Mouse (Mus musculus) thymus, adult 2 months (tissue): ENCODE measurements around the gene Inka1. TPM values are rescaled to one million over a fixed set of nuclear protein-coding genes. Genes with fewer than 3 reads are reported as not detected.
A peak's percentile ranks its signal among the peaks of the same experiment; 100 is the strongest.

Experiments used
- DNase-seq: peaks from one replicate; pipeline ENCODE4 v3.0.0; 2021
- H3K27ac ChIP-seq: fragments of 200-500 bp; 2 replicates; pipeline ENCODE4 v1.5.1; 2012; ENCODE audit warnings: low read length, control low read depth; ENCODE audit not compliant: control insufficient read depth, insufficient read depth
- H3K27me3 ChIP-seq: fragments of 200-500 bp; 2 replicates; pipeline ENCODE4 v1.6.1; 2012; ENCODE audit warnings: mild to moderate bottlenecking, low read length, moderate library complexity, mixed read lengths; ENCODE audit not compliant: control insufficient read depth, insufficient read depth
- H3K36me3 ChIP-seq: fragments of 200-500 bp; 2 replicates; pipeline ENCODE4 v1.6.1; 2012; ENCODE audit warnings: mild to moderate bottlenecking, low read length, moderate library complexity; ENCODE audit not compliant: control insufficient read depth, insufficient read depth
- H3K4me1 ChIP-seq: fragments of 200-500 bp; replicated peaks from 2 replicates; pipeline ENCODE4 v1.6.1; 2012; ENCODE audit warnings: low read length; ENCODE audit not compliant: control insufficient read depth, insufficient read depth
- H3K4me3 ChIP-seq: fragments of 200-500 bp; 2 replicates; pipeline ENCODE4 v1.5.1; 2012; ENCODE audit warnings: mild to moderate bottlenecking, low read length, control low read depth, moderate library complexity; ENCODE audit not compliant: control insufficient read depth, insufficient read depth
- CTCF ChIP-seq: fragments of 200-500 bp; IDR thresholded peaks from 2 replicates; pipeline ENCODE4 v1.5.1; 2012; ENCODE audit warnings: mild to moderate bottlenecking, control low read depth, low read length, moderate library complexity, borderline replicate concordance; ENCODE audit not compliant: control insufficient read depth, poor library complexity, insufficient read depth; ENCODE audit errors: extremely low read depth
- POLR2A ChIP-seq: fragments of 200-500 bp; IDR thresholded peaks from 2 replicates; pipeline ENCODE4 v1.6.1; 2012; ENCODE audit warnings: mild to moderate bottlenecking, low read length, control low read depth, moderate library complexity; ENCODE audit not compliant: control insufficient read depth, poor library complexity, insufficient read depth; ENCODE audit errors: extremely low read depth
- WGBS: fragments of 180-500 bp; shearing (Covaris S2); methylation state at CpG from one replicate; pipeline ENCODE4 v1.1.7; 2018; 5-methylcytosine and 5-hydroxymethylcytosine counted together
- polyA plus RNA-seq: library from polyadenylated mRNA; depleted of rRNA; stranded (reverse); fragments of >200 nt; gene quantifications from 2 replicates; pipeline ENCODE4 v1.2.3, GENCODE M21; 2012

Gene Inka1
- polyA plus RNA-seq, 1 experiment: 14.8 TPM

DNA sequence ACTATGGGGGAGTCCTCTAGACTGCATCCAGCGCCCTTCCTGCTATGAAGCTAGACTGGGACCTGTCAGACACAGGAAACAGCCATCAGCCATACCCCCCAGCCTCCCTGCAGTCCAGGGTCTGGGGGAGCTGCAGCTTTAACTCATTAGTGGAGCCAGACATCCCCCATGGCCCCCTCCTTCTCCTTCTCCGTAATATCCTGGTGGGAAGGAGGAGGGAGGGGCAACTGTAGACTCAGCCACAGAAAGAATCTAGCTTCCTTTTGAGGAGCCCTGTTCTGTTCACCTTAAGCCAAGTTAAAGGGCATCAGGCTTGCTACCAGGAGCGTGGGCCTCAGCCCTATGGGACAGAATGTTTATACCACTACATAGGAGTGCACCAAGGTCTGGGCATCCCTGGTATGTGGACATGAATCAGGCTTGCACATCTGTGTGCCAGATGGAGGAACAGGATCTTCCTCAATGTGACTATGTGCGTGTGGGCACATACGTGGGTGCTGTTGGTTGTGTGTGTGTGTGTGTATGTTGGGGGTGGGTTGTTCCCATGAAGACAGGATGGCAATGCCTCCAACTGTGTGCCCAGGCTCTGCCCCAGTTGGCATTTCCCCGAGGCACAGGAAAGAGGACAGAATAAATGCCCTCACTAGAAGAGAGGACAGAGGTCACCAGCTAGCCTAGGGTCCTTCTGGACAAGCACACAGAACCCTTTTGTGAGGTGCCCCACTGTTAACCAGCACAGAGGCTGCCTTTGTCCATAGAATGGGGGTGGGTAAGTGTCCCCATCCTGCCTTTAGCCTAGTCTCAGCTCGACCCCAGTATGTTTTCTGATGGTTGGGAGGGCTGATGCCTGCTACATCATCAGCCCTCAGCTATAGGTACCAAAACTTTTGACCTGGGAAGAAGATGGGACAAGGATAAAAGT lies 3.7 kb downstream of the Inka1 start:
- Histone ChIP-seq H3K27ac (peak overlapping the region; percentile 46; the same call in 1 of the 2 replicates), H3K36me3 (peaks cover 14% of the 10 kb centered on the region), H3K4me3 (no peak overlapping the region), H3K27me3 (no peaks in the 10 kb centered on the region), H3K4me1 (peaks cover 56% of the 10 kb centered on the region)
- no peak for TF ChIP-seq CTCF
- TF ChIP-seq POLR2A: no peak
- WGBS: 38% methylated on average over 7 of the region's 7 CpGs
- no peak for DNase-seq

GRCm38 (mm10) chr9:107978815-107979214 lies 6.9 kb downstream of the Inka1 start:
- DNase-seq: no peak
- Histone ChIP-seq H3K36me3 (peaks cover 14% of the 10 kb centered on the region), H3K4me1 (peaks cover 58% of the 10 kb centered on the region), H3K27ac (no peak overlapping the region), H3K27me3 (no peaks in the 10 kb centered on the region), H3K4me3 (no peak overlapping the region)
- WGBS: 96% methylated on average over 12 of the region's 12 CpGs
- TF ChIP-seq CTCF: no peak
- TF ChIP-seq POLR2A: no peak

DNA sequence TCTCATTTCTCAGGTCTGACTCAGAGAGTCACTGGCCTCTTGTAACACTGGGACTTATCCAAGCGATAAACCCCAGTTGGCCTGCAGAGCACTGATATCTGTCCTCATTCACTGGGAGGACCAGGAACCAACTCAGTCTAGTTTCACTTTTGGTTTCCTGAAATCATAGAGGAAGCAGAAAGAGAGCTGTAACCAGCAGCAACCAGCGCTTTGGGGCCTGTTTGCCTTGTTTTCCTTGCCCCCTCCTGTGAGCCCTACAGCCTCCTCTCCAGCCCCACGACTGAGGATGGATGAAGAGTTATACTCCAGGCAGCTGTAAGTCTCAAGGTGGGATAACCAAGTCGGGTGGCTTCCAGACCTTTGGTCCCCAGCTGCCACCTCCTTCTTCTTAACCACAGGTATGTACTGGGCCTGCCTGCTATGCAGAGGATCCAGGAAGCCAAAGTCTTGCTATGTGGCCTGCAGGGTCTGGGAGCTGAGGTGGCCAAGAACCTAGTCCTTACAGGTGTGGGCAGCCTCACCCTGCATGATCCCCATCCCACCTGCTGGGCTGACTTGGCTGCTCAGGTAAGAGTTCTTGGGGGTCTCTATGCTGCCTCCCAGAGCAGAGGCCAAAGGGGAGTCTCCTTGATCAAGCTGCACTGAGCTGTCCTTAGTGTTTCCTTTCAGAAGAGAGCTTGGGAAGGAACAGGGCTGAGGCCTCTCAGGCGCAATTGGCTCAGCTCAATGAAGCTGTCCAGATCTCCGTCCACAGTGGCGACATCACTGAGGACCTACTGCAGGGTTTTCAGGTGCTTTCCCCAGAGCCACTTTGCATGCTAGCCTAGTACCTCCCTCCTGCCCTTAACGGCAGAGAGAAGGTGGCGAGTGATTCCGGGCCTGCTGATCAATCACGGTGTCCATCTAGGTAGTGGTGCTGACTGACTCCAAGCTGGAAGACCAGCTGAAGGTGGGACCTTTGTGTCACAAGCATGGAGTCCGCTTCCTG lies 10.0 kb downstream of the Inka1 start, which contains the start of gene Uba7:
Gene Uba7, plus strand, starts transcription at position 107 of the 988 bp plus-strand sequence.
- WGBS: 20% methylated on average over 12 of the region's 12 CpGs
- H3K4me1 ChIP-seq: peaks cover 30% of the 10 kb centered on the region
- peak; percentile 45 for DNase-seq
- H3K4me3 ChIP-seq: peak within 1 kb of the TSS; percentile 65
- H3K27ac ChIP-seq: peak within 1 kb of the TSS; percentile 84
- TF ChIP-seq CTCF (no peak), POLR2A (0 out of 2 replicates have a peak, but pooled peaks have one; percentile 40)
- H3K36me3 ChIP-seq: peaks cover 14% of the 10 kb centered on the region
- H3K27me3 ChIP-seq: no peaks in the 10 kb centered on the region

- no peak for DNase-seq
- no peaks in the 10 kb centered on the region for H3K27me3 ChIP-seq
- peaks cover 12% of the 10 kb centered on the region for H3K36me3 ChIP-seq
- peaks cover 28% of the 10 kb centered on the region for H3K4me1 ChIP-seq
- no peak overlapping the region for H3K4me3 ChIP-seq
- WGBS: 70% methylated on average over 10 of the region's 10 CpGs
- TF ChIP-seq POLR2A: no peak
- TF ChIP-seq CTCF: no peak
- peak overlapping the region; percentile 43; the same call in 1 of the 2 replicates for H3K27ac ChIP-seq
These were observed 11.0 kb downstream of the Inka1 start for GRCm38 (mm10) chr9:107974491-107975171.

GRCm38 (mm10) chr9:107971690-107972541 lies 13.8 kb downstream of the Inka1 start:
- WGBS: 65% methylated on average over 8 of the region's 8 CpGs
- Histone ChIP-seq H3K36me3 (no peaks in the 10 kb centered on the region), H3K4me1 (peaks cover 22% of the 10 kb centered on the region), H3K27ac (no peak overlapping the region), H3K27me3 (no peaks in the 10 kb centered on the region), H3K4me3 (no peak overlapping the region)
- no peak for DNase-seq
- TF ChIP-seq CTCF: no peak
